Mouse (Mus musculus) ES-Bruce4 (cell line): Measurements from ENCODE around the gene Lrrc47. TPM values are rescaled to one million over a fixed set of nuclear protein-coding genes. Genes with fewer than 3 reads are reported as not detected.

ENCODE experiments used
- H3K27ac ChIP-seq: 2 replicates; pipeline ENCODE4 v1.5.1; 2012; ENCODE audit warnings: low read length, inconsistent platforms; ENCODE audit not compliant: insufficient read depth
- H3K27me3 ChIP-seq: 2 replicates; pipeline ENCODE4 v1.6.1; 2012; ENCODE audit warnings: mild to moderate bottlenecking, low read length, inconsistent platforms; ENCODE audit not compliant: control insufficient read depth, poor library complexity, insufficient read depth, severe bottlenecking
- H3K36me3 ChIP-seq: 2 replicates; pipeline ENCODE4 v1.6.1; 2012; ENCODE audit warnings: inconsistent platforms, mild to moderate bottlenecking, low read length, moderate library complexity; ENCODE audit not compliant: control insufficient read depth, poor library complexity, insufficient read depth, severe bottlenecking
- H3K4me1 ChIP-seq: one replicate; pipeline ENCODE4 v1.8.1; 2011; ENCODE audit warnings: low read length; ENCODE audit not compliant: control insufficient read depth, insufficient read depth
- H3K4me3 ChIP-seq: 2 replicates; pipeline ENCODE4 v1.5.1; 2011; ENCODE audit warnings: low read depth, mild to moderate bottlenecking, low read length
- H3K9ac ChIP-seq: 2 replicates; pipeline ENCODE4 v1.6.1; 2012; ENCODE audit warnings: low read depth, mild to moderate bottlenecking, inconsistent platforms; ENCODE audit not compliant: poor library complexity, severe bottlenecking
- H3K9me3 ChIP-seq: replicated peaks from 2 replicates; pipeline ENCODE4 v1.6.1; 2012; ENCODE audit warnings: mild to moderate bottlenecking, low read length, inconsistent platforms; ENCODE audit not compliant: control insufficient read depth, poor library complexity, insufficient read depth, severe bottlenecking
- CTCF ChIP-seq: IDR thresholded peaks from one replicate; pipeline ENCODE4 v1.8.1; 2011; ENCODE audit warnings: low read depth, low read length
- EP300 ChIP-seq: IDR thresholded peaks from 2 replicates; pipeline ENCODE4 v1.6.1; 2011; ENCODE audit warnings: low read depth, low read length; ENCODE audit not compliant: insufficient read depth
- POLR2A ChIP-seq: IDR thresholded peaks from one replicate; pipeline ENCODE4 v1.8.1; 2011; ENCODE audit warnings: low read length; ENCODE audit not compliant: insufficient read depth
- polyA plus RNA-seq: library from polyadenylated mRNA; stranded (reverse); fragments of >200 nt; gene quantifications from 2 replicates; pipeline ENCODE4 v1.2.4, GENCODE M21; 2011; ENCODE audit warnings: low read depth; ENCODE audit not compliant: missing spikeins, insufficient read depth, insufficient read length

Gene Lrrc47
- polyA plus RNA-seq, 1 experiment, result 44.8 TPM

- Histone ChIP-seq H3K4me3 (no peak overlapping the region), H3K36me3 (peaks cover 21% of the 10 kb centered on the region), H3K27ac (no peak overlapping the region), H3K9ac (no peak overlapping the region), H3K27me3 (no peaks in the 10 kb centered on the region), H3K9me3 (no peaks in the 10 kb centered on the region), H3K4me1 (no peaks in the 10 kb centered on the region)
- TF ChIP-seq CTCF (peak; percentile 68), POLR2A (no peak)
Observed at GRCm38 (mm10) chr4:154019571-154019970, 8.0 kb downstream of the Lrrc47 start.

- no peaks in the 10 kb centered on the region for H3K27me3 ChIP-seq
- no peak overlapping the region for H3K27ac ChIP-seq
- TF ChIP-seq POLR2A (no peak), CTCF (no peak), EP300 (no peak)
- H3K36me3 ChIP-seq, result peaks cover 16% of the 10 kb centered on the region
- no peak overlapping the region for H3K4me3 ChIP-seq
- H3K4me1 ChIP-seq, result no peaks in the 10 kb centered on the region
- no peaks in the 10 kb centered on the region for H3K9me3 ChIP-seq
- H3K9ac ChIP-seq, result no peak overlapping the region
Observed at GRCm38 (mm10) chr4:154021432-154021831, 9.9 kb downstream of the Lrrc47 start.

- no peaks in the 10 kb centered on the region for H3K4me1 ChIP-seq
- peaks cover 13% of the 10 kb centered on the region for H3K36me3 ChIP-seq
- no peak overlapping the region for H3K27ac ChIP-seq
- H3K4me3 ChIP-seq, result no peak overlapping the region
- no peaks in the 10 kb centered on the region for H3K9me3 ChIP-seq
- TF ChIP-seq EP300, result no peak
- no peak for TF ChIP-seq CTCF
- TF ChIP-seq POLR2A, result no peak
- H3K27me3 ChIP-seq, result no peaks in the 10 kb centered on the region
- no peak overlapping the region for H3K9ac ChIP-seq
Observed at GRCm38 (mm10) chr4:154022407-154022806, 10.9 kb downstream of the Lrrc47 start.

- no peaks in the 10 kb centered on the region for H3K27me3 ChIP-seq
Observed at GRCm38 (mm10) chr4:154022844-154023243, 11.3 kb downstream of the Lrrc47 start.

GRCm38 (mm10) chr4:154023754-154024601, 12.4 kb downstream of the Lrrc47 start:
- Histone ChIP-seq H3K27ac (no peak overlapping the region), H3K9me3 (no peaks in the 10 kb centered on the region), H3K27me3 (no peaks in the 10 kb centered on the region), H3K4me1 (no peaks in the 10 kb centered on the region), H3K36me3 (peaks cover 5% of the 10 kb centered on the region; the same call in 1 of the 2 replicates), H3K4me3 (no peak overlapping the region), H3K9ac (no peak overlapping the region)
- no peak for TF ChIP-seq POLR2A
- no peak for TF ChIP-seq EP300
- no peak for TF ChIP-seq CTCF

More at GRCm38 (mm10) chr4:154022844-154023243, 11.3 kb downstream of the Lrrc47 start:
- peaks cover 11% of the 10 kb centered on the region for H3K36me3 ChIP-seq
- H3K27ac ChIP-seq, result no peak overlapping the region
- H3K9me3 ChIP-seq, result no peaks in the 10 kb centered on the region
- H3K9ac ChIP-seq, result no peak overlapping the region
- no peak overlapping the region for H3K4me3 ChIP-seq
- no peaks in the 10 kb centered on the region for H3K4me1 ChIP-seq
- TF ChIP-seq EP300, result no peak
- TF ChIP-seq POLR2A, result no peak
- TF ChIP-seq CTCF, result no peak

GRCm38 (mm10) chr4:154024729-154025521, 13.4 kb downstream of the Lrrc47 start:
- no peaks in the 10 kb centered on the region for H3K27me3 ChIP-seq
- H3K9ac ChIP-seq, result peak overlapping the region; percentile 14; the same call in 1 of the 2 replicates
- peak overlapping the region; percentile 56 for H3K4me3 ChIP-seq
- TF ChIP-seq POLR2A (no peak), EP300 (no peak), CTCF (no peak)
- H3K9me3 ChIP-seq, result no peaks in the 10 kb centered on the region
- no peaks in the 10 kb centered on the region for H3K36me3 ChIP-seq
- H3K27ac ChIP-seq, result no peak overlapping the region
- H3K4me1 ChIP-seq, result no peaks in the 10 kb centered on the region
